Mouse (Mus musculus): ENCODE results near the gene Gigyf1.

Gene Gigyf1

DNA sequence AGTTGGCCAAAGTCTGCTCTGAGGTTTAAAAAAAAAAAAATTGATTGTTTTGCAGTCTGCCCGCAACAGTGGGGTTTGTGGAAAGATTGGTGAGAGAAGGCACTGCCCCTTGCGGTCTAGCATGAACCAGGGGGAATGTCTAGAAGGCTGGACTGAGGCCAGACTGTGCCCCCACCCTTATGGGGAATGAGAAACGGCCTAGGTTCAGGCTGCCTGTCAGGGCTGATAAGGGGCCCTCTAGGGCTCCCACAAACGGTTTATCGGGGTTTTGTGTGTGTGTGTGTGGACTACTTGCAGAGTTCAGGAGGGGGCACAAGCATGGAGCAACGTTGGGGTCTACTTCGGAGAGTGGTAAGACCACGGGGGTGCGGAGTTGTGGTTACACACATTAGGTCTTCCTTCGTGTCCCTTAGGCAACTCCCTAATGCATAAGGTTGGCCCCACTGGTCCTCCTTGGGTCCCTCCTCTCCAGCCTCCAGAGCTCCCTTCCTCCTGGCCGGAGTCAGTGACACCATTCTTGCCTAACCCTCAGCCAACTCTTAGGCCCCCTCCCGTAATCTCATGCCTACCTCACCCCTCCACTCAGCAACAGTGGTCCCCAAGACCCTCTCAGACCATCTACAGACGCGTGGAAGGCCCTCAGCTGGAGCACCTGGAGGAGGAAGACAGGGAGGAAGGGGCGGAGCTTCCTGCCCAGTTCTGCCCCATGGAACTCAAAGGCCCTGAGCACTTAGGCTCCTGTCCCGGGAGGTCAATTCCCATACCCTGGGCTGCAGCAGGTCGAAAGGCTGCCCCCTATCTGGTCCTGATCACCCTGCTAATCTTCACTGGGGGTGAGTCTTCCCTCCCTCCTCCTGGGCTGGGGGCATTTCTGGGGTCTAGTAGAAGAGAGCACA, 52.6 kb downstream of the Gigyf1 start:
- DNase-seq (ENCODE audit: low spot score), result no peak

DNA sequence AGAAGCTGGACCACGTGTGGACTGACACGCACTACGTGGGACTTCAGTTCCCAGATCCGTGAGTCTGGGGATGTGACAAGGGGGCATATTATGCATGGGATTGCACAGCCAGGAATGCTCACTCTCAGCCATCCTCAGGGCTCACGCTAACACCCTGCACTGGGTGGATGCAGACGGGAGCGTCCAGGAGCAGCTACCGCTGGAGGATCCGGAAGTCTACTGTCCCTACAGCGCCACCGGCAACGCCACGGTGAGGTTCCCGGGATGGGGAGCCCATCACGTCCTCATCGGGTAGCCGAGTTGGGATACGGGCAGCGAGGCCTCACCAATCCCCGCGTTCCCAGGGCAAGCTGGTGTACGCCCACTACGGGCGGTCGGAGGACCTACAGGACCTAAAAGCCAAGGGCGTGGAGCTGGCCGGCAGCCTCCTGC, 56.1 kb downstream of the Gigyf1 start:
- peak; percentile 22 for DNase-seq (ENCODE audit: low spot score)
